Mouse (Mus musculus): Measurements from ENCODE around the gene Gm45062. TPM values are rescaled to one million over a fixed set of nuclear protein-coding genes. Genes with fewer than 3 reads are reported as not detected.
A peak's percentile ranks its signal among the peaks of the same experiment; 100 is the strongest.

The Gm45062 gene
- polyA plus RNA-seq, 1 experiment from 2014 or later, result 9.1 TPM

DNA sequence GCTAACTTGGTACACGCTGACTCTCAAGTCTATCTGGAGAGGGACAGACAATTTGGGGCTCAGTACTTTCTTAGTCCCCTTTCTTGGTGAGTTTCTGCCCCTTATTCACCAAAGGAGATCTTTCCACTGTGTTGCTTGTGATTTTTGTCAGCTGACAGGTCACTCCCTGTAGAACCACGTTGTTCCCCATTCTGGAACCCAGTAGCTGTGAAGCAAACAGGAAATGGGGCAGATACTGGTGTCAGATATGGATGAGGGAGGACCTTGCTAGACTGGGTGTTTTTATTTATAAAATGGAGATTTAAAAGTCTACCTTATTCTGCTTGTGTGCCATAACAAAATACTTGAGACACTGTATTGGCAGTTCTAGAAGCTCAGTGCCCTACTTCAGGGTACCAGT lies 358.1 kb downstream of the Gm45062 start:
- H3K36me3 ChIP-seq, result no peaks in the 10 kb centered on the region
- H3K9me3 ChIP-seq, result no peaks in the 10 kb centered on the region
- 68% methylated on average over 2 of the region's 2 CpGs for WGBS
- H3K27me3 ChIP-seq (ENCODE audit: insufficient read depth, poor library complexity, severe bottlenecking), result no peaks in the 10 kb centered on the region
- H3K4me1 ChIP-seq, result no peaks in the 10 kb centered on the region
- DNase-seq (ENCODE audit: low spot score), result no peak
- no peak overlapping the region for H3K4me3 ChIP-seq
- no peak overlapping the region for H3K27ac ChIP-seq

DNA sequence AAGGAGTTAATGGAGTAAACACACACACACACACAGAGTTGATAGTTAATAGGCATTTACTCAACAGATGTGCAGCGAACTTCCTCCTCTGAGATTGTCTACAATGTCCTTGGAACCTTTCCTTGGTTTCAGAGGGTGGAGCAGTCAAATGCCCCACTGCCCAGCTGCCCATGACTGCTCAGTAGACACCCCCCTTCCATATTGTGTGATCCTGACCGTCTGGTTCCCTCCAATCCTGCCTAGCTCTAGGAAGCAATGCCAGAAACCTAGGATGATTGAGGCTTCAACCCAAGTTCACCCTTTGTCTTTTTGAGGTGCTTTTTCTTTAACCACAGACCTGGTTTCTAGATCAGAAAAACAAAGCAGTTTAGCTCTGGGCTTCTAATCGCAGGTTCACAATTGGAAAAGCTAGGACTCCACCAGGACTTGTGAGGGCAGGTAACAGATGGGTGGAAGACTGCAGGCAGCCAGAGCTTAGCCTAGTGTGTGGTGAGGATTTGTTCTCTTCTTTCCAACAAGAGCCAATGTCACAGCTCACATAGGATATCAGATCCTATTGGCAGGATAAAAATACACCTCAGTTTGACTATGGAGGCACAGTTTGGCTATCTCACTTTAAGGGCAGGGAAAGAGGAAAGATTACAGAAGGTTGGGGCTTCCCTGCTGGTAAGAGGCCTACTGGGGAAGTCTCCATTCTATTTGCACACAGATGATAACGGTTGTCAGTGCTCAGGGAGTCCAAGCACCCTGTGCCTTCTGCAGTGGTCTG lies 360.5 kb downstream of the Gm45062 start:
- Histone ChIP-seq H3K27me3 (ENCODE audit: insufficient read depth, poor library complexity, severe bottlenecking) (no peaks in the 10 kb centered on the region), H3K36me3 (no peaks in the 10 kb centered on the region)
- WGBS, result 76% methylated on average over 4 of the region's 4 CpGs

DNA sequence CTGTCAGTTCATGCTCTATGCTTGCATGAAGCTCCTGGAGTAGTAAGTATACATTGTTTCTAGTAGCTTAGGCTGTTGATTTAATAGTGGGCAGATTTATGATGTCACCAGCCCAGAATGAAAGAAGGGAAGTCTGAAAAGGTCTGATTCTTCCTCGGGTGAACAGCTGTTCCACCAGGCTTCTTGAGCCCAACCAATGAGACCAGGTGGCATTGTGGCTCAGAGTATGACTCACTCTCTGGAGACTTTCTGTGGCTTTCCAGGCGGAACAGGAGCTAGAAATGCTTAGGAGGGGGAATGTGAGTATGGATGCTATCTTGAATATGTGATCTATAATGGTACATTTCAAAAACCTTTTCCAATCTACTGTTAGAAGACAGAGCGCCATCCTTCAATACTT lies 363.8 kb downstream of the Gm45062 start:
- H3K27ac ChIP-seq, result no peak overlapping the region
- no peak for DNase-seq (ENCODE audit: low spot score)
- H3K9me3 ChIP-seq, result no peaks in the 10 kb centered on the region
- no peak overlapping the region for H3K4me3 ChIP-seq
- WGBS, result 75% methylated on average over 3 of the region's 3 CpGs
- no peaks in the 10 kb centered on the region for H3K4me1 ChIP-seq
- no peaks in the 10 kb centered on the region for H3K36me3 ChIP-seq
- no peaks in the 10 kb centered on the region for H3K27me3 ChIP-seq (ENCODE audit: insufficient read depth, poor library complexity, severe bottlenecking)

More for the DNA sequence above, 360.5 kb downstream of the Gm45062 start:
- no peak for DNase-seq (ENCODE audit: low spot score)
- no peaks in the 10 kb centered on the region for H3K9me3 ChIP-seq
- no peaks in the 10 kb centered on the region for H3K4me1 ChIP-seq
- no peak overlapping the region for H3K4me3 ChIP-seq
- no peak overlapping the region for H3K27ac ChIP-seq

DNA sequence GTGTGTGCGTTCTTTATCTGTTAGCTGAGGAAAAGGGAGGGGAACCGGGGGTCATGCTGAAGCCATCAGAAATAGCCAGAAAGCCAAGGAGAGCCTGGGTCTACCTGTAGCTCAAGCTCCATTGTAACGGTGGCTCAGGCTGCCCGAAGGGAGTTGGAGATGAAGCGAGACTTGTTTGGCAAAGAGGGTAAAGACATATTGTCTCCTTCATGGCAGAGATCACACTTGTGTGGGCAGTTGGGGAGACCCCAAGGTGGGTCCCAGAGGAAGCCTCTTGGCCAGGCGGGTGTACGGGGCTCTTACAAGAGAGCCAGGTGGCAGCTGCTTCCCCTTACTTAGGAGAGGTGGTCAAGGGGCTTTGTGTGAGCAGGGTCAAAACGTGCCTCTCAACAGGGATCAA lies 369.0 kb downstream of the Gm45062 start:
- Histone ChIP-seq H3K4me1 (peaks cover 4% of the 10 kb centered on the region; the same call in 1 of the 2 replicates), H3K9me3 (no peaks in the 10 kb centered on the region), H3K36me3 (no peaks in the 10 kb centered on the region), H3K27me3 (ENCODE audit: insufficient read depth, poor library complexity, severe bottlenecking) (no peaks in the 10 kb centered on the region), H3K27ac (no peak overlapping the region), H3K4me3 (no peak overlapping the region)
- whole genome bisulfite sequencing, result 87% methylated on average over 8 of the region's 8 CpGs
- DNase-seq (ENCODE audit: low spot score), result no peak

DNA sequence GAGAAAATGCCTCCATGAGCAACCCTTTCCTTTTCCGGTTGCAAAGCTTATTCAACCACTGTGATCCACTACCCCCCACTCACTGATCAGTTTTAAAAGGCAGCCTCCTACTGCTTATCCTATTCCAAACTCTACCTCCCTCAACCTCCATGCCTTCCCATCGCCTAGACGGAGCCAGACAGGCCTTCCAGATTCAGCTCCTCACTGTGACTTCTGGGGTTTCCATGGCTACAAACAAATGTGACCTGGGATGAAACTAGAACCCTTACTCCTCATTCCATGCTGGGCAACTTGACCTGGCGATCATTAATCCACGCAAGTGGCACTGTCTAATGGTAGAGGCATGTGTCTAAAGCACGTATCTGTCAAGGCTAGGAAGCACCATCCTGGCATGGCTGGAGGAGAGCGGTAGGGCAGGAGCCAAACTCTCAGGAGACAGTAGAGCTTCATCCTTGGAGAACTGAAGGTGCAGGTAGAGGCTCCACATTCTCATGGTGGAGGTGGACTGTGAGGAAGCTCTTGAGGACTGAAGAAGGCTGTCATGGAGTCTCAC lies 369.5 kb downstream of the Gm45062 start:
- no peak overlapping the region for H3K4me3 ChIP-seq
- DNase-seq (ENCODE audit: low spot score), result no peak
- H3K4me1 ChIP-seq, result peaks cover 4% of the 10 kb centered on the region; the same call in 1 of the 2 replicates
- 87% methylated on average over 7 of the region's 7 CpGs for WGBS
- H3K9me3 ChIP-seq, result no peaks in the 10 kb centered on the region
- no peaks in the 10 kb centered on the region for H3K27me3 ChIP-seq (ENCODE audit: insufficient read depth, poor library complexity, severe bottlenecking)
- H3K27ac ChIP-seq, result no peak overlapping the region
- no peaks in the 10 kb centered on the region for H3K36me3 ChIP-seq

DNA sequence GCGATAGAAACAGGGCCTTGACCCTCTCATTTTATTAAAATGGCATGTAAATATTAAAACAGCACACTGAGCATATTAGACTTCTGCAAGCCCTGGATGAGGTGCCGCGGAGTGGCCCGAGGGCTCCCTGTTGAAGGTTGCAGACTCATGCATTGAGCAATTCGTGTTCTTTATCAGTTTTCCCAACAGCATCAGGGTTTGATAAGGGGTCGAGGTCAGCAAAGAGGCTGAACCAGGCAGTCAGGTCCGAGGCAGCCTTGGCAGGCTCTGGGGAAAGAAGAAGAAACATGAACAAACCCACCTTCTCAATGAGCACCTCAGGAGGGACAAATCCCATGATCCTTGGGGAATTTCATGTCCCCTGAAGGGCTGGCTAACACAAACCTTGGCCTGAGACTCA lies 371.3 kb downstream of the Gm45062 start:
- H3K4me1 ChIP-seq, result peaks cover 4% of the 10 kb centered on the region; the same call in 1 of the 2 replicates
- no peaks in the 10 kb centered on the region for H3K27me3 ChIP-seq (ENCODE audit: insufficient read depth, poor library complexity, severe bottlenecking)
- H3K9me3 ChIP-seq, result no peaks in the 10 kb centered on the region
- no peaks in the 10 kb centered on the region for H3K36me3 ChIP-seq
- no peak for DNase-seq (ENCODE audit: low spot score)
- no peak overlapping the region for H3K4me3 ChIP-seq
- WGBS, result 53% methylated on average over 7 of the region's 7 CpGs
- peak overlapping the region; percentile 13; the same call in 1 of the 2 replicates for H3K27ac ChIP-seq

DNA sequence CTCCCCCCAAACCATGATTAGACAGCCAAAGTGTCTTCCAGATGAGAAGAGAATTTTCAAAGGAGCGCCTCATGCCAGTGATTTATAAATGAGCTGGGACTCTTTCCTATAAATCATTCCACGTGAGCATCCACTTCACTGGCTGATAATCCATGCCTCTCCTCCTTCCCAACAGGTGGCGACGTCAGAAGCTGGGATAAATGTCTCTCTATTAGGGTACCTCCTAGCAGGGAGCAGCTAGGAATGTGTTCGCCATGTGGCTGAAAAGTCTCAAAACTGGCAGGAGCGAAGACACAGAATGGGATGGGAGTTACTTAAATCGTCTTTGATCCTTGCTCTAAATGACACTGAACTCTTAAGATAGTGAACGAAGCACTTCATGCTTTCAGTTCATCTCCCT lies 372.1 kb downstream of the Gm45062 start:
- Histone ChIP-seq H3K9me3 (no peaks in the 10 kb centered on the region), H3K4me3 (no peak overlapping the region), H3K4me1 (peaks cover 4% of the 10 kb centered on the region; the same call in 1 of the 2 replicates), H3K36me3 (peaks cover 2% of the 10 kb centered on the region; the same call in 1 of the 2 replicates), H3K27ac (no peak overlapping the region), H3K27me3 (ENCODE audit: insufficient read depth, poor library complexity, severe bottlenecking) (no peaks in the 10 kb centered on the region)
- 86% methylated on average over 8 of the region's 8 CpGs for WGBS
- no peak for DNase-seq (ENCODE audit: low spot score)

DNA sequence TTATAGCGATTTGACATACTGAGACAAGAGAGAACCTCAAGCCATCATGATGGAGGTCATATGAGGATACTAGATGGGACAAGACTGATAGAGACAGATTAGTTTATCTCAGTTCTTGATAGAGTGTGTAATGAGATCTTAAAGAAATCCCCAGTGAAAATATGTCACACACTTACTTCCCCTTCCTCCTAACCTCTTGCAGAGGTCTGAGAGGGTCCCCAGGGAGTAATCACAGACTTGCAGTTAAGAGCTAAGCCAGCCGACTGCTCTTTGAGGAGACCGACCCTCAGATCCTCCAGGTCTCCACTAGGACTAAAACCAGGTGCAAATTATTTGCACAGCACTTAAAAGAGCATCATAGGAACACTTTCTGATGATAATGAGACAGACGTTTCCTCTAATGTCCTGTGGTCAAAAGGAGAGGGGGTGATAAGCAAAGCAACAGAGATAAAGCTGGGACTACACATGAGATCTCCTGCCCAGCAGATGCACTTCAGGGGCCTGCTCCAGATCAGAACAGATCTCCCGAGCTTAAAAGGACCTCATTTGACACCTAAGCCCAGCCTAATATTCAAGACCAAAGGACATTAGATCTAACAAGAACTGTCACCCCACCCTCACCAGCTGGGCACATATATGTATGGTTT lies 372.9 kb downstream of the Gm45062 start:
- DNase-seq (ENCODE audit: low spot score), result no peak
- 43% methylated on average over 5 of the region's 5 CpGs for WGBS
- Histone ChIP-seq H3K4me1 (peaks cover 4% of the 10 kb centered on the region; the same call in 1 of the 2 replicates), H3K27me3 (ENCODE audit: insufficient read depth, poor library complexity, severe bottlenecking) (no peaks in the 10 kb centered on the region), H3K36me3 (peaks cover 7% of the 10 kb centered on the region; the same call in 1 of the 2 replicates), H3K9me3 (no peaks in the 10 kb centered on the region), H3K4me3 (no peak overlapping the region), H3K27ac (no peak overlapping the region)

DNA sequence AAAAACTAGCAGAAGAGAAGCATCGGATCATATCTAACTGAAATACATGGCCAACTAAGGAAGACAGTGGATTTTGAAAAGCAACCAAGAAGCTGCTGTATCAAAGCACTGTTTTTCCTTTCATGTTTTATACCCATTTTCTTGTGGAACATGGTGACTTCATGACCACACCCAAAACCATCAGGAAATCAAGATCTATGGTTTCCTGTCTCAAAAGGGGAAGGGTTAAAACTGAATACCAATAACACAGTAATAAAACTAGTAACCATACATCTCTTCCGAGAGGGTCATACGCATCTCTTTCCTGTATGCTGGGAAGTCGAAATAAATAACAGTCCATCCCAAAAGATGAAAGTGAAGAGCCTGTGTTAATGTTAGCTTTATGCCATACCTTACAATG lies 373.5 kb downstream of the Gm45062 start:
- WGBS, result 90% methylated on average over 4 of the region's 4 CpGs
- DNase-seq (ENCODE audit: low spot score), result no peak

DNA sequence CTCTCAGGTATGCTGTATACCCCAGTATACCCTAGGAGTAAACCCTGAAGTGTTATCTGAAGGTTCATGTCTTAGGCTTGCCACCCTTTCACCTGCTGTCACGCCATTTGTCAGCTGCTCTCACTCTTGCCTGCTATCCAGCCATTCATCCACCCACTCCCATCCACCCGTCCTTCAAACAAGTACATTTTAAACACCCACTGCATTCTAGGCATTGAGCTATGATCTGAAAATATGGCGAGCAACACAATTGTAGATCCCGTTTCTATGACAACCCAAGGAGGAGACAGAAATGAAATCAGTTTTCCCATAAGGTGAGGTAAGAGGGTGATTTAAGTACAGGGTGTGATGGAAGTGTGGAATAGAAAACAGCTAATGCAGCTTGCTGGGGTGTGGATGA lies 378.9 kb downstream of the Gm45062 start:
- Histone ChIP-seq H3K27me3 (ENCODE audit: insufficient read depth, poor library complexity, severe bottlenecking) (no peaks in the 10 kb centered on the region), H3K27ac (no peak overlapping the region), H3K4me3 (no peak overlapping the region), H3K9me3 (no peaks in the 10 kb centered on the region), H3K36me3 (peaks cover 8% of the 10 kb centered on the region; the same call in 1 of the 2 replicates), H3K4me1 (no peaks in the 10 kb centered on the region)
- DNase-seq (ENCODE audit: low spot score), result no peak
- WGBS, result 75% methylated on average over 4 of the region's 4 CpGs

More for the DNA sequence above, 373.5 kb downstream of the Gm45062 start:
- Histone ChIP-seq H3K27me3 (ENCODE audit: insufficient read depth, poor library complexity, severe bottlenecking) (no peaks in the 10 kb centered on the region), H3K9me3 (no peaks in the 10 kb centered on the region), H3K4me3 (no peak overlapping the region), H3K36me3 (peaks cover 7% of the 10 kb centered on the region; the same call in 1 of the 2 replicates), H3K27ac (no peak overlapping the region), H3K4me1 (peaks cover 4% of the 10 kb centered on the region; the same call in 1 of the 2 replicates)

DNA sequence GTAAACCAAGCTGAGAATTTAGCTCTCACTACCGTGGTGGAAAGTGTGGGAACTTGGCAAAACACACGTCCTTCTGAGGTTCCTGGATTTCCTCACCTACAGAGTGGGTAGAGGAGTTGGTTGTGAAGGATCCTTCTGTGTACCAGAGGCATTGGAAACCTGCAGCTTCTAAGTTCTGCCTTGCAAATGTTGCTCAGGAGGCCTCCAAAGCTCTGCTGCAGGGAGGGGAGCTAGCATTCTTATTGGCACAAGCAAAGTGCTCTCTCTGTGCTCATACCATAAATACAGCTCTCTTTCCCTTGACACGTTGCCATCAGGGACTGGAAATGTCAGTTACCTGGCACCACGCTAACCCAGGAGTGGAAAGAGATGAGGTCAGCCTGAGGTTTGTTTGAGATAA lies 379.6 kb downstream of the Gm45062 start:
- DNase-seq (ENCODE audit: low spot score), result no peak
- H3K4me3 ChIP-seq, result no peak overlapping the region
- H3K27ac ChIP-seq, result no peak overlapping the region
- H3K4me1 ChIP-seq, result no peaks in the 10 kb centered on the region
- H3K9me3 ChIP-seq, result no peaks in the 10 kb centered on the region
- peaks cover 8% of the 10 kb centered on the region; the same call in 1 of the 2 replicates for H3K36me3 ChIP-seq
- WGBS, result 80% methylated on average over 4 of the region's 4 CpGs
- H3K27me3 ChIP-seq (ENCODE audit: insufficient read depth, poor library complexity, severe bottlenecking), result no peaks in the 10 kb centered on the region

DNA sequence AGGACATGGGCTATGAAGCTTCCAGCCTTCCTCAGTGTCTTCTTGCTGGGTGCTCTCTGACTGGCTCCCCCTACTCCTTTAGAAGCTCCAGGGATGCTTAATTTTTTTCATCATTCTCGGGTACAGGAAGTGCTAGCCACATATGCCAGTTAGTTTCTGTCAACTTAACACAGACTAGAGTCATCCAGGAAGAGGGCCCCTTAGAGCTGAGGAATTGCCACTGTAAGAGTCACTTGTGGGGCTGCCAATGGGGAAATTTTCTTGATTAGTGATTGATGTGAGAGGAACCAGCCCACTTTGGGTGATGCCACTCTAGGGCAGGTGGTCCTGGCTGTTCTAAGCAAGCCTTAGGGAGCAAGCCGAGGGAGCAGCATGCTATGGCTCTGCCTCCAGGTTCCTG lies 380.3 kb downstream of the Gm45062 start:
- H3K27me3 ChIP-seq (ENCODE audit: insufficient read depth, poor library complexity, severe bottlenecking), result no peaks in the 10 kb centered on the region
- H3K4me1 ChIP-seq, result no peaks in the 10 kb centered on the region
- H3K9me3 ChIP-seq, result no peaks in the 10 kb centered on the region
- no peak for DNase-seq (ENCODE audit: low spot score)
- H3K27ac ChIP-seq, result no peak overlapping the region
- 79% methylated on average over 2 of the region's 2 CpGs for WGBS
- peaks cover 8% of the 10 kb centered on the region; the same call in 1 of the 2 replicates for H3K36me3 ChIP-seq
- H3K4me3 ChIP-seq, result no peak overlapping the region

DNA sequence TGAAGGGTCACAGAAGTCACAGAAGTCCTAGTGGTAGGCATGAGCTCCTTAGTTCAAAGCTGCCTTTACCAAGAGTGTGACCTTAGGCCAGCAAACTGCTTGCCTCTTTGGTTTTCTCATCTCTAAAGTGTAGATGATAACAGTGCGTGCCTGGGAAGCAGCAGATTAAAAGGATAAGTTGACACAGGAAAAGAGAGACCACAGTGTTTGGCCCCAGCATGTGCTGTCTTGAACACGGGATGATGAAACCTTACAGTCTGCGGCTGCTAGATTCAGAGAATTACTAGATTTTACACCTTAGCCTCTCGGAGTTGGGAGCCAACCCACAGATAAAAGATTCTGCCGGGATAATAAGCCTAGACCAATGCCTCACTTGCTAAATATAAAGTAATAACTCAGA lies 381.6 kb downstream of the Gm45062 start:
- no peak for DNase-seq (ENCODE audit: low spot score)
- H3K4me3 ChIP-seq, result no peak overlapping the region
- H3K27ac ChIP-seq, result no peak overlapping the region
- no peaks in the 10 kb centered on the region; the same call in 1 of the 2 replicates for H3K27me3 ChIP-seq (ENCODE audit: insufficient read depth, poor library complexity, severe bottlenecking)
- H3K36me3 ChIP-seq, result peaks cover 8% of the 10 kb centered on the region; the same call in 1 of the 2 replicates
- H3K4me1 ChIP-seq, result no peaks in the 10 kb centered on the region
- no peaks in the 10 kb centered on the region for H3K9me3 ChIP-seq
- WGBS, result 73% methylated on average over 5 of the region's 5 CpGs

Measured in heart, embryonic 10.5 days (tissue).